Mouse (Mus musculus) small intestine, adult 2 months (tissue): ENCODE data around the gene Adam19. TPM values are rescaled to one million over a fixed set of nuclear protein-coding genes. Genes with fewer than 3 reads are reported as not detected.
A peak's percentile ranks its signal among the peaks of the same experiment; 100 is the strongest.

Experiments
- H3K27ac ChIP-seq: fragments of 200-500 bp; 2 replicates; pipeline ENCODE4 v1.5.1; 2012; ENCODE audit warnings: low read depth, low read length, control low read depth, inconsistent platforms; ENCODE audit not compliant: insufficient read depth
- H3K27me3 ChIP-seq: fragments of 200-500 bp; 2 replicates; pipeline ENCODE4 v1.6.1; 2012; ENCODE audit warnings: mild to moderate bottlenecking, moderate library complexity, low read length, inconsistent platforms; ENCODE audit not compliant: control insufficient read depth, insufficient read depth
- H3K36me3 ChIP-seq: fragments of 200-500 bp; 2 replicates; pipeline ENCODE4 v1.6.1; 2012; ENCODE audit warnings: mild to moderate bottlenecking, low read length, control low read depth, inconsistent platforms; ENCODE audit not compliant: control insufficient read depth, insufficient read depth
- H3K4me1 ChIP-seq: fragments of 200-500 bp; 2 replicates; pipeline ENCODE4 v1.6.1; 2012; ENCODE audit warnings: low read length, inconsistent platforms, mixed read lengths; ENCODE audit not compliant: control insufficient read depth, insufficient read depth, insufficient read length
- H3K4me3 ChIP-seq: fragments of 200-500 bp; 2 replicates; pipeline ENCODE4 v1.5.1; 2012; ENCODE audit warnings: low read depth, mild to moderate bottlenecking, control low read depth, inconsistent platforms, low read length, moderate library complexity
- CTCF ChIP-seq: fragments of 200-500 bp; IDR thresholded peaks from 2 replicates; pipeline ENCODE4 v1.5.1; 2012; ENCODE audit warnings: low read depth, mild to moderate bottlenecking, control low read depth, inconsistent platforms, low read length, moderate library complexity, mixed read lengths; ENCODE audit not compliant: insufficient replicate concordance, insufficient read length; ENCODE audit errors: extremely low read depth
- POLR2A ChIP-seq: fragments of 200-500 bp; IDR thresholded peaks from 2 replicates; pipeline ENCODE4 v1.6.1; 2012; ENCODE audit warnings: low read depth, mild to moderate bottlenecking, control low read depth, inconsistent platforms, low read length, moderate library complexity
- WGBS: fragments of 180-500 bp; shearing (Covaris S2); methylation state at CpG from one replicate; pipeline ENCODE4 v1.1.7; 2018; 5-methylcytosine and 5-hydroxymethylcytosine counted together
- polyA plus RNA-seq: library from polyadenylated mRNA; depleted of rRNA; stranded (reverse); fragments of >200 nt; gene quantifications from 2 replicates; pipeline ENCODE4 v1.2.3, GENCODE M21; 2012

The Adam19 gene
- polyA plus RNA-seq, 1 experiment, result 6.8 TPM

DNA sequence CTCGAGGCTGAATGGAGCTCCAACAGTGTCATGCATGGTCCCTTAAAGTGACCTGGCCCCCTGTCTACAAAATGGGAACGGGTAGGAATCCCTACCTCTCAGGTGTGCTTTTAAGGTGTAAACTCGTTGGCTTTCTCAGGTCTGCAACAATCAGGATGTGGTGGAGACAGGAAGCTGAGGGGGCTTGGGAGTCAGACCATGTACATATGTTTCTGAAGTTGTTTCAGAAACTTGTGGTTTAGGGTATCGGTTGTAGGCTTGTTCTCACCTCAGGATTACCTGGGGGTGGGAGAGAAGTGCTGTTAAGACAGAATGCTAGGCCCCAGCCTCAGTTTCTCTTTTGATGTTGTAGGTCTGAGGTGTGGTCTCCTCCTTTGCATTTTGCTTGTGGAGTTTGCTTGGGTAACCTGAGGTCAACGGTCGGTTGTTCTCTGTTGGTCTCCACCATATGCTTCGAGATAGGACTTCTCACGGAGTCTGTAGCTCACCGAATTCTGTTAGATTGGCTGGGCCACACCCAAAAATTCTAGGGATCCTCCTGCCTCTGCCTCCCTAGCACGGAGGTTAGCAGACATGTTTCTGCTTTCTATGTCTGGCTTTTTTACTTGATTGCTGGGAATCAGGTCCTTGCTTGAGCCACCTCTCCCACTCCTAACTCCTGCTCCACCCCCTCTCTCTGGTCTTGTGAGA is 34.4 kb downstream of the Adam19 start:
- peak overlapping the region; percentile 57 for H3K27ac ChIP-seq
- 75% methylated on average over 10 of the region's 10 CpGs for WGBS

DNA sequence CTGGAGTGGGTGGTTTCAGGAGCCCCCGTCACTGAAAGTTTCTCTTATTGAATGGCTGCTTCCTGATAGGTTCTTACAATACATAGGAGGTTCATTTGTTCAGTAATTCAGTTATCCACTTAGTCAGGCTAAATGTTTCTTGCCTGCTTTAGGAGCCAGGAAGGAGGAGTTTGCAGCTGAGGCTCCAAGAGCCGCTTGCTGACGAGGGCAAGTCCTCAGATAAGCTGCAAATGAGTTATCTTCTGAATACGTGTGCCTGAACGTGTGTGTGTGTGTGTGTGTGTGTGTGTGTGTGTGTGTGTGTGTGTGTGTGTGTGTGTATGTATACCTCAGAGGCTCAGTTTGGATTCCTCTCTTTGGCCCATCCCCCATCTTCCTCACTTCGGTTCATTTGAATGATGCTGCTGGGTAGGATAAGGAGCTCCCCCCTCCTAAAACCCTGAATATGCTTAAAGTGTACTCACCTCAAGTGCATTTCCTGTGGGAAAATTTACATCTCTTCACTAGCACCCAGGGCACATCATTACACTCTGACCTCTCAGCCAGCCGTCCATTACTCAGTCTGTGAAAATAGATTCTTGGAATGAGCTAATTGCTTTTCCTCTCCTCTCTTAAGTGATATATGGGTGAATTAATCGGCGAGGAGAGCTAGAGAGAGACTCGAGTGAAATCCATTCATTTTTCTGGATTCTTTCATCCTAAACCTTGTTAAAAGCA is 35.3 kb downstream of the Adam19 start:
- Histone ChIP-seq H3K27me3 (no peaks in the 10 kb centered on the region), H3K4me3 (no peak overlapping the region), H3K27ac (peak overlapping the region; percentile 57), H3K4me1 (no peaks in the 10 kb centered on the region; the same call in 1 of the 2 replicates), H3K36me3 (peaks cover 4% of the 10 kb centered on the region)
- TF ChIP-seq POLR2A (no peak), CTCF (no peak)
- 46% methylated on average over 10 of the region's 10 CpGs for WGBS

More for the DNA sequence above, 34.4 kb downstream of the Adam19 start:
- H3K36me3 ChIP-seq, result peaks cover 3% of the 10 kb centered on the region
- no peak for TF ChIP-seq CTCF
- no peak for TF ChIP-seq POLR2A
- H3K4me3 ChIP-seq, result no peak overlapping the region
- no peaks in the 10 kb centered on the region; the same call in 1 of the 2 replicates for H3K4me1 ChIP-seq
- H3K27me3 ChIP-seq, result no peaks in the 10 kb centered on the region

DNA sequence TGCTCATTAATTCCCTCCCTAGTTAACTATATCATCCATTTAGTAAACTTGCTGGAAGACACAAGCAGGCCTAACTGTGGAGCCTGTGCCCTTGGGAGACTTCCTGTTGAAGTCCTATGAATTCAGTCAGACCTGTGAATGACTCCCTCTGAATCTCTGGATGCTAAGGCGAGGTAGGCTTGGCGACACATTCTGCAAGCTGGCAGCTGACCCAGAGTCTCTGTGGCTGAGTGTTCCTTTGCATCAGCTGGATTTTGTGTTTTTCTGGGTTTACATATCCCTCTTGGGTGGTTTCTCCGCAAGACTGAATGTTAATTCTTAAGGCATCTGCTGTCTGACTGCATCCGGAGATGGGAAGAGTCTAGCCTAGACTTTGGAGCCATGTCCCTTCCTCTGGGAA is 36.3 kb downstream of the Adam19 start:
- no peak for TF ChIP-seq CTCF
- TF ChIP-seq POLR2A, result no peak
- peaks cover 4% of the 10 kb centered on the region for H3K36me3 ChIP-seq
- 0 out of 2 replicates have a peak overlapping the region, but pooled peaks have one; percentile 9 for H3K27ac ChIP-seq
- no peaks in the 10 kb centered on the region; the same call in 1 of the 2 replicates for H3K4me1 ChIP-seq
- no peaks in the 10 kb centered on the region for H3K27me3 ChIP-seq
- WGBS, result 73% methylated on average over 4 of the region's 4 CpGs
- no peak overlapping the region for H3K4me3 ChIP-seq

DNA sequence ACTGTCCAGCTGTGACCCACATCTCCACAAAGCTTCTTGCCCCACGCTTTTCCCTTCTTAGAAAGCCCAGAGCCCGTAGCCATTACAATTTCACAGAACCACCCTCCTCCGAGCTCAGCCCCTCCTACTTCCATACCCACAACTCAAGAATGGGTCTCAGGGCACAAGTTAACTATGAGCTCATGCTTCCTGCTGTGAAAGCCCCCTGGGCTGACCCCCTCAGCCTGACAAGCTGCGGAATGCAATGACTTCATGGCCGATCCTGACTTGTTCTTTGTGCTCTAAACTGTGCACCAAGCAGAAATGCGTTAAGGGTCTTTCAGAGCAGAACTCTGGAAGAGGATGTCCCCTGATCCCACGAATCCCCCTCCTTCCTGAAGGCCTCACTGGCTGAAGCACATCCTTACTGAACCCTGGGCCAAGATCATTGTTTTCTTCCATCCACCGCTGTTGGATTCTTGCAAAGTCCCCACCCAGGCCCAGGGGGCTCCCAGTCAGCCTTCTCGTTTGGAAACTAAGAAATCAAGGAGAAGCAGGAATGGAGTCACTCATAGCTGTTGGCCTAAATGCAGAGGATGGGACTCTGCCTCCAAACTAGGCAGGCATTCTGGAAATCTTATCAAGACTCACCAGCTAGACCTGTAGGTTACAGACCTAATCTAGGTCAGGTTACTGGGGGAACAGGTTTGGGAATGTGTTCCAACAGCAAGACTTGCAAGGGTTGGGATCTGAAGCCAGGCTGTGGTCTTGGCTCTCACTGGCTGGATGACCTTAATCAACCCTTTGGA is 39.9 kb downstream of the Adam19 start:
- WGBS, result 72% methylated on average over 9 of the region's 9 CpGs

DNA sequence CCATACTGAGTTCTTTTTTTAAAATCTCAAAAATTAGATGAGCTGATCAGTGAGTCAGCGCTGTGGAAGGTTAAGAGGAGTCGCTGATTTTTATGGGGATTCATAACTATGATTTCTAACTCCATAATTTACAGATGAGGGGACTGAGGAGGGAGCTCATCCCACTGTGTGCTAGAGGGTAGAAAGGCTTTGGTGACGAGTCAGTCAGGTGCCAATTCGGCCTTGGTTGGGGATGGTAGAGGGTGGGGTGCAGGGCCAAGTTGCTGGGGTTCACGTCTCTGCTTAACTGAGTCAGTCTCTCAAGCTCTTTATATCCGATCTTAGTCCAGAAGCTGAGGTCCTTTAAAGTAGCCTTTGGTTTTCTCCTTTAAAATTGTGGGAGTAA is 40.5 kb downstream of the Adam19 start:
- 83% methylated on average over 6 of the region's 6 CpGs for WGBS

More for the DNA sequence above, 39.9 kb downstream of the Adam19 start:
- Histone ChIP-seq H3K36me3 (peaks cover 8% of the 10 kb centered on the region), H3K27me3 (no peaks in the 10 kb centered on the region), H3K27ac (no peak overlapping the region), H3K4me1 (no peaks in the 10 kb centered on the region; the same call in 1 of the 2 replicates), H3K4me3 (no peak overlapping the region)
- TF ChIP-seq CTCF (no peak), POLR2A (no peak)

DNA sequence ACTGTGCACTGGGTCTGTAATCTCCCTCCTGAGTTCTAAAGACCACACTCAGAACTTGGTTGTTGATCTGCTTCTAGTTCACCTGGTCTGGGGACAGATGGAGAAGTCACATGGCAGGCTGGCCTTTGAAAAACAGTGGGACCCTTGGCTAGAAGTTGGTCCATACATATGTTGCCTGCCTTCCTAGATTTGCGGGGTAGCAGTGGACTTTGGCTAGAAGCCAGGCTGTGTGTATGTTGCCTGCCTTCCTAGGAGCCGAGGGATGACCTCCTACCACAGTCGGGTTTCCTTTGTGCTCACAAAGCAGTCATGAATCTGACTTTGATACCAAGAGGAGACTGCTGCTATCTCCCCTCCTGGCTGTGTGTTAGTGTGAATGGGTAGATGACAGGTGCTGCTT is 41.3 kb downstream of the Adam19 start:
- H3K36me3 ChIP-seq, result peaks cover 8% of the 10 kb centered on the region
- no peak overlapping the region for H3K27ac ChIP-seq
- no peaks in the 10 kb centered on the region for H3K4me1 ChIP-seq
- H3K4me3 ChIP-seq, result no peak overlapping the region
- no peaks in the 10 kb centered on the region for H3K27me3 ChIP-seq
- 73% methylated on average over 3 of the region's 3 CpGs for WGBS
- TF ChIP-seq POLR2A (no peak), CTCF (no peak)

More for the DNA sequence above, 40.5 kb downstream of the Adam19 start:
- TF ChIP-seq CTCF, result no peak
- no peak for TF ChIP-seq POLR2A
- no peak overlapping the region for H3K4me3 ChIP-seq
- no peaks in the 10 kb centered on the region; the same call in 1 of the 2 replicates for H3K4me1 ChIP-seq
- H3K36me3 ChIP-seq, result peaks cover 8% of the 10 kb centered on the region
- no peak overlapping the region for H3K27ac ChIP-seq
- no peaks in the 10 kb centered on the region for H3K27me3 ChIP-seq

DNA sequence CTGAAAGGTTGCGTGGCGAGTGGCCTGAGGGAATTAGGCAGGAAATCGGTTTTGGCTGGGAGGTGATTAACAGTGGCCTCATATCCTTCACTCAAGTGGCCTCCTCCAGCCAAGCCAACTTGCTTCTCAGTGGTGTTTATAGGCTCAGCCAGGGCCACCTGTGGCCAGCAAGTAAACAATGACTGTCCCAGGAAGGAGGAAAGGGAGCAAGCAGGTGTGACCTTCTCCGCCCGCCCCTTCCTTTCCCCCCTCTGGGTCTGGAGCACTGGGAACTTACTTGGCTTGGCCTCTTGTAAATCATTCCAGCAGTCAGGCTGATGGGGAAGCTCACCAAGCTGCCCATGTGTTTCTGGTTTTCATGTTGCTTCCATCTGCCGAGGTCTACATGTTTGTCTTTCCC is 46.3 kb downstream of the Adam19 start:
- peaks cover 3% of the 10 kb centered on the region; the same call in 1 of the 2 replicates for H3K36me3 ChIP-seq
- WGBS, result 66% methylated on average over 6 of the region's 6 CpGs
- no peak overlapping the region for H3K27ac ChIP-seq
- no peak for TF ChIP-seq POLR2A
- no peak for TF ChIP-seq CTCF
- H3K4me1 ChIP-seq, result no peaks in the 10 kb centered on the region
- H3K4me3 ChIP-seq, result no peak overlapping the region
- no peaks in the 10 kb centered on the region for H3K27me3 ChIP-seq
